Mouse (Mus musculus) heart, embryonic 11.5 days (tissue): ENCODE results near the gene Tmem115. TPM values are rescaled to one million over a fixed set of nuclear protein-coding genes. Genes with fewer than 3 reads are reported as not detected.

Source experiments
- ATAC-seq: fragments of 200-750 bp; cut with Nextera tagmentation; replicated peaks from 2 replicates; pipeline ENCODE4 v1.8.0; 2017; ENCODE audit warnings: moderate library complexity; ENCODE audit not compliant: insufficient number of reproducible peaks, low FRiP score, low TSS enrichment
- H3K27ac ChIP-seq: fragments of 300-500 bp; sonication (generic); 2 replicates; pipeline ENCODE4 v1.5.1; 2014; ENCODE audit warnings: mild to moderate bottlenecking, low read depth, low read length
- H3K27me3 ChIP-seq: fragments of 300-500 bp; sonication (generic); 2 replicates; pipeline ENCODE4 v1.6.1; 2014; ENCODE audit warnings: mild to moderate bottlenecking, low read length, mixed read lengths; ENCODE audit not compliant: control insufficient read depth, insufficient read depth
- H3K36me3 ChIP-seq: fragments of 300-500 bp; sonication (generic); 2 replicates; pipeline ENCODE4 v1.6.1; 2014; ENCODE audit warnings: mild to moderate bottlenecking, low read length, moderate library complexity, mixed read lengths; ENCODE audit not compliant: control insufficient read depth, insufficient read depth
- H3K4me1 ChIP-seq: fragments of 300-500 bp; sonication (generic); 2 replicates; pipeline ENCODE4 v1.6.1; 2014; ENCODE audit warnings: low read length; ENCODE audit not compliant: control insufficient read depth, insufficient read depth
- H3K4me2 ChIP-seq: fragments of 300-500 bp; sonication (generic); 2 replicates; pipeline ENCODE4 v1.6.1; 2014; ENCODE audit warnings: mild to moderate bottlenecking, moderate library complexity
- H3K4me3 ChIP-seq: fragments of 300-500 bp; sonication (generic); 2 replicates; pipeline ENCODE4 v1.5.1; 2014; ENCODE audit warnings: low read depth, low read length
- H3K9ac ChIP-seq: fragments of 300-500 bp; sonication (generic); 2 replicates; pipeline ENCODE4 v1.6.1; 2014; ENCODE audit warnings: mild to moderate bottlenecking, low read depth, low read length, moderate library complexity
- H3K9me3 ChIP-seq: fragments of 300-500 bp; sonication (generic); replicated peaks from 2 replicates; pipeline ENCODE4 v1.6.1; 2016; ENCODE audit warnings: low read length; ENCODE audit not compliant: control insufficient read depth
- WGBS: fragments of 180-500 bp; shearing (Covaris S2); extraction: QIAGEN DNeasy Blood & Tissue Kit; methylation state at CpG from one replicate; pipeline ENCODE4 v1.1.7; 2014; ENCODE audit not compliant: insufficient replicate concordance; 5-methylcytosine and 5-hydroxymethylcytosine counted together
- polyA plus RNA-seq: library from polyadenylated mRNA; unstranded; fragments of >200 nt; fragmentation: Nextera tagmentation; extraction: Ambion mirVana; gene quantifications from 2 replicates; pipeline ENCODE4 v1.2.1, GENCODE M21; 2014

Tmem115 gene
- polyA plus RNA-seq, 1 experiment from 2014 or later: 37.0 TPM

DNA sequence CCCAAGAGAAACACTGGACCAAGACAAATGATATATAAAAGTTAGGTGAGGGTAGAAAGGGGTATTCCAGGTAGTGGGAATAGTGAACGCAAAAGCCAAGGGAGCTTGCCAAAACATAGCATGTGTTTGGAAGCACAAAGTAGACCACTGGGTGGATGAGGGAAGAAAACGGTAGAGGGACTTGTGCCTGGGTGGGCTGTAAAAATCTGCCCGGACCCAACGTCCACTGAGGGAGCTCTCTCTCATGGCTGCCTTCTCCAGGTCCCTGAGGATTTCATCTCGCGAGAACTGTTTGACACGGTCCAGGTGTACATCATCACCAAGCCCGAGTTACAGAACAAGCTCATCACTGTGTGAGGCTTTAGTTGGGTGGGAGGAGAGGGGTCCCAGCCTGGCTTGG, 9.0 kb downstream of the Tmem115 start:
- WGBS: 37% methylated on average over 8 of the region's 8 CpGs
- peak overlapping the region; percentile 67 for H3K9ac ChIP-seq
- ATAC-seq: no peak

DNA sequence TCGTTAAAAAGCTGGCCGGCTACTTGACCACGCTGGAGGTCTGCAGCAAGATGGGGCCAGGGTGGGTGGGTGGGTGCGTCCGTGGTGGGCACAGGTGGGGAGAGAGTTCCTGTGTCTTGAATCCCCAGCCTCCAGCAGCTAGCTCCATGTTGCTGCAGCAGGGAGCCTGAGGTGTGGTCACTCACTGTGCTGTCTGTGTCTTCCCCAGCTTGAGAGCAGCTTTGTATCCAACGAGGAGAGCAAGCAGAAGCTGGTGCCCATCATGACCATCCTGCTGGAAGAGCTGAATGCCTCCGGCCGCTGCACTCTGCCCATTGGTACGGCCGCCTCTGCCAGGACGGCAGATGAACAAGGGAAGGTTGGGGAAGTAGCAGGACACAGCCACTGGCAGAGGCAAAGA, 9.6 kb downstream of the Tmem115 start:
- no peak overlapping the region; the same call in 1 of the 2 replicates for H3K4me2 ChIP-seq

More for the DNA sequence above, 9.0 kb downstream of the Tmem115 start:
- Histone ChIP-seq H3K27me3 (0 out of 2 replicates have a peak, but pooled peaks cover 2% of the 10 kb centered on the region), H3K27ac (no peak overlapping the region), H3K4me3 (peak overlapping the region; percentile 60), H3K4me1 (peaks cover 23% of the 10 kb centered on the region), H3K4me2 (peak overlapping the region; percentile 73), H3K36me3 (0 out of 2 replicates have a peak, but pooled peaks cover 9% of the 10 kb centered on the region), H3K9me3 (no peaks in the 10 kb centered on the region)

DNA sequence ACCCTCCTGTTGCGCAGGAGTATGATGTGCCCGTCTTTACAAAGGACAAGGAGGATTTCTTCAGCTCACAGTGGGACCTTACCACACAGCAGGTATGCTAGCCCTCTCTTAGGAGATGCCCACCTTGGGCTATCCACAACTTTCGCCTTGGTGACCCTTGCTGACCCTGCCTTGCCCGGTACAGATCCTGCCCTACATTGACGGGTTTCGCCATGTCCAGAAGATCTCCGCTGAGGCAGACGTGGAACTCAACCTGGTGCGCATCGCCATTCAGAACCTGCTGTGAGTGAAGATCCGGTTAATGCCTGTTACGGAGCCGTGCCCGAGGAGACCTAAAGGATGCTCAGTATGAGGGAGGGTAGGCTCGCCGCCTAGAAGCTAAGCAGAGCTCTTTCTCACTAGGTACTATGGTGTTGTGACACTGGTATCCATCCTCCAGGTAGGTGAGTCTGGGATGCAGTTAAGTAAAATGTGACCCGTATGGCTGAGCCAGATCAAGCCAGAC, 10.5 kb downstream of the Tmem115 start:
- 89% methylated on average over 17 of the region's 17 CpGs for WGBS
- no peak for ATAC-seq
- no peak overlapping the region for H3K4me2 ChIP-seq
- H3K4me1 ChIP-seq: peaks cover 23% of the 10 kb centered on the region
- H3K4me3 ChIP-seq: no peak overlapping the region
- H3K36me3 ChIP-seq: 0 out of 2 replicates have a peak, but pooled peaks cover 4% of the 10 kb centered on the region
- no peak overlapping the region for H3K27ac ChIP-seq
- peaks cover 10% of the 10 kb centered on the region for H3K27me3 ChIP-seq
- H3K9ac ChIP-seq: no peak overlapping the region
- H3K9me3 ChIP-seq: no peaks in the 10 kb centered on the region

More for the DNA sequence above, 9.6 kb downstream of the Tmem115 start:
- Histone ChIP-seq H3K4me3 (no peak overlapping the region), H3K9ac (no peak overlapping the region), H3K36me3 (0 out of 2 replicates have a peak, but pooled peaks cover 7% of the 10 kb centered on the region), H3K27ac (no peak overlapping the region), H3K4me1 (peaks cover 23% of the 10 kb centered on the region), H3K27me3 (0 out of 2 replicates have a peak, but pooled peaks cover 3% of the 10 kb centered on the region), H3K9me3 (no peaks in the 10 kb centered on the region)
- WGBS: 84% methylated on average over 11 of the region's 11 CpGs
- ATAC-seq: no peak

DNA sequence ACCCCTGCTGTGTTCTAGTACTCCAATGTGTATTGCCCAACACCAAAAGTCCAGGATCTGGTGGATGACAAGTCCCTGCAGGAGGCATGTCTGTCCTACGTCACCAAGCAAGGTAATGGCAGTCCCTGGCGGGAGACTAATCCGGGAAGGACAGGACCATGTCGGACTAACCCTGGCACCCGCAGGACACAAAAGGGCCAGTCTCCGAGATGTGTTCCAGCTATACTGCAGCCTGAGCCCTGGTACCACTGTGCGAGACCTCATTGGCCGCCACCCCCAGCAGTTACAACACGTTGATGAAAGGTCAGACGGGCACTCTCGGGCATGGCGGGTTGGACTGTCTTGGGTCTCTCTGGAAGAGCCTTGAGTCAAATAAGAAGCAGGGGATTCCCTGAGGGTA, 11.0 kb downstream of the Tmem115 start:
- WGBS: 90% methylated on average over 12 of the region's 12 CpGs
- Histone ChIP-seq H3K36me3 (no peaks in the 10 kb centered on the region), H3K27ac (no peak overlapping the region), H3K27me3 (peaks cover 14% of the 10 kb centered on the region), H3K4me2 (no peak overlapping the region), H3K4me1 (peaks cover 23% of the 10 kb centered on the region), H3K9ac (no peak overlapping the region), H3K9me3 (no peaks in the 10 kb centered on the region), H3K4me3 (no peak overlapping the region)
- ATAC-seq: no peak

DNA sequence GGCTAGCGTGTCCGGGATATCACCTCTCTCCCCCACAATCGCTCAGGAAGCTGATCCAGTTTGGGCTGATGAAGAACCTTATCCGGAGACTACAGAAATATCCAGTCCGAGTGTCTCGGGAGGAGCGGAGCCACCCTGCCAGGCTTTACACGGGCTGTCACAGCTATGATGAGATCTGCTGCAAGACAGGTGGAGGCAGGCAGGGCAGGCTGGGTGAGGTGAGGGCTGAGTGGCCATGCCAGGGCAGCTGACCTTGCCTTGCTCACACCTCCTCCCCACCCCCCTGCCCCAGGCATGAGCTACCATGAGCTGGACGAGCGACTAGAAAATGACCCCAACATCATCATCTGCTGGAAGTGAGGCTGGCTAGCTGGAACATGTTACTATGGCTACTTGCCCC, 11.5 kb downstream of the Tmem115 start:
- H3K9me3 ChIP-seq: no peaks in the 10 kb centered on the region
- no peak overlapping the region for H3K9ac ChIP-seq
- no peak overlapping the region for H3K27ac ChIP-seq
- H3K27me3 ChIP-seq: peaks cover 17% of the 10 kb centered on the region
- H3K4me1 ChIP-seq: peaks cover 23% of the 10 kb centered on the region
- no peaks in the 10 kb centered on the region for H3K36me3 ChIP-seq
- ATAC-seq: no peak
- no peak overlapping the region for H3K4me2 ChIP-seq
- WGBS: 83% methylated on average over 10 of the region's 10 CpGs
- no peak overlapping the region for H3K4me3 ChIP-seq

DNA sequence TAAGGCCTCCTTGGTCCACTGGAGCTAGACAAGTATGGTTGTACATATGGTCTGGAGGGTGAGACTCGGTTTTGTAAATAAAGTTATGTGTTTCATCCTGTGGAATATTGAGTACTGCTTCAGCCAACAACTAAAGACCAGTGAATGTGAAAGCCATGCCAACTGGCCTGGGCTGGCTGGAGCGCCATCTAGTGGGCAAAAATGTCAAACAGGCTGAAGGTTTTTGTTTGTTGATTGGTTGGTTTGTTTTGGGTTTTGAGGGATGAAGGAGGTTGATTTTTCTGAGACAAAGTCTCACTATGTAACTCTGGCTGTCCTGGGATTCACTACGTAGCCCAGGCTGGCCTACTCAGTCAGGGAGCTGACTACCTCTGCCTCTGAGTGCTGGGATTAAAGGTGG, 11.9 kb downstream of the Tmem115 start:
- H3K27me3 ChIP-seq: peaks cover 21% of the 10 kb centered on the region
- no peaks in the 10 kb centered on the region for H3K36me3 ChIP-seq
- H3K9me3 ChIP-seq: no peaks in the 10 kb centered on the region
- no peak overlapping the region for H3K9ac ChIP-seq
- H3K4me2 ChIP-seq: no peak overlapping the region
- no peak for ATAC-seq
- H3K4me1 ChIP-seq: peaks cover 24% of the 10 kb centered on the region
- whole genome bisulfite sequencing: 9% methylated on average over 3 of the region's 3 CpGs
- no peak overlapping the region for H3K4me3 ChIP-seq
- H3K27ac ChIP-seq: no peak overlapping the region

DNA sequence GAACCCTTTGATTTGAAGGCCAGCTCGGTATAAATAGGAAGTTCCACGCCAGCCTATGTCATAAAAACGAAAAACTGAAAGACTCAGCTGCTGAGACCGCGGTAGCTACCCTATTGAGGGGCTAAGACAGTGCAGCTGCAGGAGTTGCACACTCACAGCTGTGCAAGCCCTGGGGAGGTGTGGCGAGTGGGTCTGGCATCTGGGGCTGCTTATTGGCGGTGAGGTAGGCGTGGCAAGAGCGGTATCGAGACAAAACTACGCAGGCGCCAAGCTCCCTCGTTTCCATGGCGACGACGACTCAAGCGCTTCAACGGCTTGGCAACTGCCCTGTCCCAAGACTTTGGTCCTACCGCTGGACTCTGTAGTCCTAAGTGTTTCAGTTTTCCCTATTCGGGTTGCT, 13.3 kb downstream of the Tmem115 start, which contains the start of gene Zmynd10:
TSS of gene Zmynd10 (plus strand) at position 273 of the 400 bp plus-strand sequence.
- Histone ChIP-seq H3K4me2 (peak within 1 kb of the TSS; percentile 55), H3K36me3 (no peaks in the 10 kb centered on the region), H3K4me3 (peak within 1 kb of the TSS; percentile 17), H3K4me1 (peaks cover 31% of the 10 kb centered on the region), H3K9ac (peak within 1 kb of the TSS; percentile 6; the same call in 1 of the 2 replicates), H3K9me3 (no peaks in the 10 kb centered on the region), H3K27ac (no peak within 1 kb of the TSS), H3K27me3 (peaks cover 30% of the 10 kb centered on the region)
- 5% methylated on average over 20 of the region's 20 CpGs for WGBS
- ATAC-seq: peak; percentile 44; the same call in 1 of the 2 replicates

DNA sequence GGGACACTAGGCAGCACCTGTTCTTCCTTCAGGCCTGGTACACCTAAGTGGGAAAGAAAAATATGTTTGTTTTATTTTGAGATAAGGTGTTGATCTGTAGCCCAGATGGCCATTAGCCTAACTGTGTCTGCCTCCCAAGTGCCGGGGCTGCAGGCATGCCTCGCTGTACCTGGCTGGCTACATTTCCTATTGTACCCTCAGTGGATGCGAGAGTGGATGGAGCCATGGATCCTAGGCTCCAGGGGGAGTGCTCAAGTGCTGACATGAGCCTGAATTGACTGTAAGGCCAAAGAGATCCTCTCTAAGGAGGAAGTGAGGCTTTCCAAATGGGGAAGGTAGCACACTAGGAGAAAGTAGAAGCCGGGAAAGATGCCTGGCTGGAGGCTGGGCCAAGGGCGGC, 14.2 kb downstream of the Tmem115 start:
- WGBS: 70% methylated on average over 5 of the region's 5 CpGs

DNA sequence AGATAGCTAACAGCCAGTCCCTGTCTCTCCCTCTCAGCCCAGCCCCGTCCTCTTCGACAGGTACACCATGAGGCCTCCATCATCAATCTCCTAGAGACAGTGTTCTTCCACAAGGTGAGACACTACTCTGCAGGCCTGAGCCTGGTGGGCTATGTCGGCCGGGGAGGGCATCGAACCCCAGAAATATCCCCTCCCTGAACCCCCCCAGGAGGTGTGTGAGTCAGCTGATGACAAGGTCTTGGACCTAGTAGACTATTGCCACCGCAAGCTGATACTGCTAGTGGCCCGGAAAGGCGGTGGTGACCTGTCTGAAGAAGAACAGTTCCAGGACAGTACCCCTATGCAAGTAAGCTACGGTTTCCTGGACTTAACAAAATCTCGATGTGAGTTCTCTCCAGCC, 15.1 kb downstream of the Tmem115 start:
- H3K9me3 ChIP-seq: no peaks in the 10 kb centered on the region
- no peak for ATAC-seq
- no peaks in the 10 kb centered on the region for H3K36me3 ChIP-seq

More for the DNA sequence above, 14.2 kb downstream of the Tmem115 start:
- Histone ChIP-seq H3K27ac (no peak overlapping the region), H3K36me3 (no peaks in the 10 kb centered on the region), H3K27me3 (peaks cover 30% of the 10 kb centered on the region), H3K4me3 (no peak overlapping the region), H3K4me2 (no peak overlapping the region), H3K9ac (no peak overlapping the region), H3K9me3 (no peaks in the 10 kb centered on the region), H3K4me1 (peaks cover 33% of the 10 kb centered on the region)
- no peak for ATAC-seq

More for the DNA sequence above, 15.1 kb downstream of the Tmem115 start:
- no peak overlapping the region for H3K9ac ChIP-seq
- peaks cover 40% of the 10 kb centered on the region for H3K4me1 ChIP-seq
- WGBS: 86% methylated on average over 10 of the region's 10 CpGs
- H3K4me3 ChIP-seq: no peak overlapping the region
- H3K27me3 ChIP-seq: peaks cover 30% of the 10 kb centered on the region
- no peak overlapping the region for H3K4me2 ChIP-seq
- no peak overlapping the region for H3K27ac ChIP-seq
